Mouse (Mus musculus): ENCODE measurements around the gene Med15. TPM values are rescaled to one million over a fixed set of nuclear protein-coding genes. Genes with fewer than 3 reads are reported as not detected.

The Med15 gene
- total and polyA plus RNA-seq, 2 experiments from 2014 or later: 18.6 to 40.2 TPM

DNA sequence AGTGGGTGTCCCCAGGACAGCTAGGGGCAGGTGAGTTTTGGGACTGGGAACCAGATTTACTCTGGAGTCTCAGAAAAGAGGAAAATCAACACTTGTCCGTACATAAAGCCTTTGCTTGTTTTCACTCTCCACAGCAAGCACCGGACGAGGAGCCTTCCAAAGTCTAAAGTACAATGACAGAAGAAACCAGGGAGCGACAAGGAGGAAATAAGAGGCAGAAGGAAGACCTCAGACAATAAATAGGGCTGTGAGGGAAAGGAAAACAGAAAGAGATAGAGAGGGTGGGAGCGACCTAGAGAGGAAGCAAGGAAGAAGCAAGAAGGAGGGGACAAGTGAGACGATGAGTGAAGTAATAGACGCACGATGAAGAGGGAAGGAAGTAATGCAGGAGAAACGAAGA is 26.2 kb upstream of the Med15 start:
- H3K4me2 ChIP-seq (ENCODE audit: low read depth, low read length): peak overlapping the region; percentile 93
- ATAC-seq (ENCODE audit: insufficient read depth, low read depth) (no peak), DNase-seq (ENCODE audit: low spot score) (no peak)
- no peak overlapping the region for H3K9ac ChIP-seq (replicated peaks; ENCODE audit: low read depth, low read length)
- peaks cover 10% of the 10 kb centered on the region for H3K4me1 ChIP-seq (ENCODE audit: control insufficient read depth, insufficient read depth)
- no peak overlapping the region for H3K27ac ChIP-seq (ENCODE audit: low read depth)
- 47% methylated on average over 9 of the region's 9 CpGs for WGBS
- peak overlapping the region; percentile 52 for H3K4me3 ChIP-seq (ENCODE audit: low read depth, low read length)
- H3K36me3 ChIP-seq (replicated peaks; ENCODE audit: control insufficient read depth, insufficient read depth, low read length): no peaks in the 10 kb centered on the region
- no peak for TF ChIP-seq EP300 (IDR thresholded peaks at IDR 0.05; ENCODE audit: low read depth)
- no peak for TF ChIP-seq CTCF (IDR thresholded peaks at IDR 0.05; ENCODE audit: low read depth)
- no peaks in the 10 kb centered on the region for H3K27me3 ChIP-seq (ENCODE audit: control insufficient read depth, insufficient read depth, low read length)
- H3K9me3 ChIP-seq (replicated peaks; ENCODE audit: control insufficient read depth, low read length): no peaks in the 10 kb centered on the region

- H3K4me2 ChIP-seq (ENCODE audit: low read depth, low read length): no peak overlapping the region
- no peak overlapping the region for H3K4me3 ChIP-seq (ENCODE audit: low read depth, low read length)
- WGBS: 100% methylated on average over 1 of the region's 1 CpGs
- no peak for TF ChIP-seq CTCF (IDR thresholded peaks at IDR 0.05; ENCODE audit: low read depth)
- no peak for TF ChIP-seq EP300 (IDR thresholded peaks at IDR 0.05; ENCODE audit: low read depth)
- H3K36me3 ChIP-seq (replicated peaks; ENCODE audit: control insufficient read depth, insufficient read depth, low read length): no peaks in the 10 kb centered on the region
- no peaks in the 10 kb centered on the region for H3K9me3 ChIP-seq (replicated peaks; ENCODE audit: control insufficient read depth, low read length)
- H3K27me3 ChIP-seq (ENCODE audit: control insufficient read depth, insufficient read depth, low read length): no peaks in the 10 kb centered on the region
- DNase-seq (ENCODE audit: low spot score): no peak
- no peak overlapping the region for H3K27ac ChIP-seq (ENCODE audit: low read depth)
- H3K9ac ChIP-seq (replicated peaks; ENCODE audit: low read depth, low read length): no peak overlapping the region
- peaks cover 13% of the 10 kb centered on the region for H3K4me1 ChIP-seq (ENCODE audit: control insufficient read depth, insufficient read depth)
- ATAC-seq (ENCODE audit: insufficient read depth, low read depth): no peak
Observed at GRCm38 (mm10) chr16:17757756-17758155, 25.1 kb upstream of the Med15 start.

GRCm38 (mm10) chr16:17753686-17754085 is 21.0 kb upstream of the Med15 start:
- Histone ChIP-seq H3K9me3 (replicated peaks; ENCODE audit: control insufficient read depth, low read length) (no peaks in the 10 kb centered on the region), H3K4me3 (ENCODE audit: low read depth, low read length) (no peak overlapping the region), H3K4me2 (ENCODE audit: low read depth, low read length) (no peak overlapping the region), H3K27ac (ENCODE audit: low read depth) (no peak overlapping the region), H3K36me3 (replicated peaks; ENCODE audit: control insufficient read depth, insufficient read depth, low read length) (no peaks in the 10 kb centered on the region), H3K27me3 (ENCODE audit: control insufficient read depth, insufficient read depth, low read length) (no peaks in the 10 kb centered on the region), H3K4me1 (ENCODE audit: control insufficient read depth, insufficient read depth) (peaks cover 4% of the 10 kb centered on the region; the same call in 1 of the 2 replicates), H3K9ac (replicated peaks; ENCODE audit: low read depth, low read length) (no peak overlapping the region)
- DNase-seq (ENCODE audit: low spot score) (peak; percentile 19), ATAC-seq (ENCODE audit: insufficient read depth, low read depth) (peak; percentile 14; the same call in 1 of the 2 replicates)
- TF ChIP-seq EP300 (IDR thresholded peaks at IDR 0.05; ENCODE audit: low read depth) (no peak), CTCF (IDR thresholded peaks at IDR 0.05; ENCODE audit: low read depth) (no peak)
- 22% methylated on average over 1 of the region's 1 CpGs for WGBS

DNA sequence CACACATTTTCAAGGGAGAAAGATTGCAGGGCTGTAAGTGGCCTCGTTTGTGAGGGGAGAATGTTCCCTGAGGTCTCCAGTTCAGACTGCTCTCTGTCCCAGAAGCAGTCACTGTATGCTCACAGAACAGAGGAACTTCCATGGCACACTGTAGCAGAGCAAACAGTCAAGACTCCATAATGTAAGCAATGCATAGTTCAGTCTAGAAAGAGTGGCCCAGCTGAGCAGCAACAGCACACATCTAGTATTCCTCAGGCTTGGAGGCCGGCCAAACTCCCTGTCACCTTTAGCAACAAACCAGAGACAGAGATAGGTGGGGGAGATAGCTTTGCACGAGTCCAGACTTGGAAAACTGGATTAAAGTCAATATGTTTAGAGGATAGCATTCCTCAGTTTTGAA is 20.3 kb upstream of the Med15 start:
- DNase-seq (ENCODE audit: low spot score) (no peak), ATAC-seq (ENCODE audit: insufficient read depth, low read depth) (no peak)
- Histone ChIP-seq H3K4me2 (ENCODE audit: low read depth, low read length) (no peak overlapping the region), H3K9me3 (replicated peaks; ENCODE audit: control insufficient read depth, low read length) (no peaks in the 10 kb centered on the region), H3K4me1 (ENCODE audit: control insufficient read depth, insufficient read depth) (peaks cover 4% of the 10 kb centered on the region; the same call in 1 of the 2 replicates), H3K27ac (ENCODE audit: low read depth) (no peak overlapping the region), H3K4me3 (ENCODE audit: low read depth, low read length) (no peak overlapping the region), H3K27me3 (ENCODE audit: control insufficient read depth, insufficient read depth, low read length) (no peaks in the 10 kb centered on the region), H3K9ac (replicated peaks; ENCODE audit: low read depth, low read length) (no peak overlapping the region), H3K36me3 (replicated peaks; ENCODE audit: control insufficient read depth, insufficient read depth, low read length) (no peaks in the 10 kb centered on the region)
- no peak for TF ChIP-seq EP300 (IDR thresholded peaks at IDR 0.05; ENCODE audit: low read depth)
- TF ChIP-seq CTCF (IDR thresholded peaks at IDR 0.05; ENCODE audit: low read depth): no peak
- WGBS: 11% methylated on average over 3 of the region's 3 CpGs

GRCm38 (mm10) chr16:17745067-17745466 is 12.4 kb upstream of the Med15 start:
- Histone ChIP-seq H3K4me3 (ENCODE audit: low read depth, low read length) (no peak overlapping the region), H3K27ac (ENCODE audit: low read depth) (no peak overlapping the region), H3K9me3 (replicated peaks; ENCODE audit: control insufficient read depth, low read length) (peaks cover 8% of the 10 kb centered on the region; the same call in 1 of the 2 replicates), H3K4me2 (ENCODE audit: low read depth, low read length) (no peak overlapping the region), H3K4me1 (ENCODE audit: control insufficient read depth, insufficient read depth) (no peaks in the 10 kb centered on the region), H3K36me3 (replicated peaks; ENCODE audit: control insufficient read depth, insufficient read depth, low read length) (no peaks in the 10 kb centered on the region), H3K27me3 (ENCODE audit: control insufficient read depth, insufficient read depth, low read length) (no peaks in the 10 kb centered on the region), H3K9ac (replicated peaks; ENCODE audit: low read depth, low read length) (no peak overlapping the region)
- DNase-seq (ENCODE audit: low spot score) (no peak), ATAC-seq (ENCODE audit: insufficient read depth, low read depth) (no peak)
- TF ChIP-seq CTCF (IDR thresholded peaks at IDR 0.05; ENCODE audit: low read depth) (no peak), EP300 (IDR thresholded peaks at IDR 0.05; ENCODE audit: low read depth) (no peak)
- WGBS: 64% methylated on average over 2 of the region's 2 CpGs

DNA sequence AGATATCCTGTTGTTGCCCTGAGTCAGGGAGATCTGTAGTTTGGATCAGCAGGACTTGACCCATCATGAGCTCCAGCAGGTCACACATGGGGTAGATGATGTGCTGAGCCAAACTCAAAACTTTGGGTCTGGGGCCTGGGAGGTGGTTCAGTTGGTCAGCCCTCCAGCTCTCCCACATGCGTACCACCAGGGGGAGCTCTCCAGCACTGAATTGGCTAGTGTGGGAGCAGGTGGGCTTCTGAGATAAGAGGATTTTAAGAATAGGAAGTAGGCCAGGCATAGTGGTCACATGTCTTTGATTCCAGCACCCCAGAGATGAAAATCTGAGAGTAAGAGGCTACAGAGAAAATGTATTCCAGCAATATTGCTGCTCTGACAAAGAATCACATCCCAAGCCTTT is 11.8 kb upstream of the Med15 start:
- WGBS: 7% methylated on average over 1 of the region's 1 CpGs
- ATAC-seq (ENCODE audit: insufficient read depth, low read depth): no peak

More for the DNA sequence above, 11.8 kb upstream of the Med15 start:
- Histone ChIP-seq H3K4me3 (ENCODE audit: low read depth, low read length) (no peak overlapping the region), H3K27me3 (ENCODE audit: control insufficient read depth, insufficient read depth, low read length) (no peaks in the 10 kb centered on the region), H3K9me3 (replicated peaks; ENCODE audit: control insufficient read depth, low read length) (peaks cover 8% of the 10 kb centered on the region; the same call in 1 of the 2 replicates), H3K4me1 (ENCODE audit: control insufficient read depth, insufficient read depth) (no peaks in the 10 kb centered on the region), H3K36me3 (replicated peaks; ENCODE audit: control insufficient read depth, insufficient read depth, low read length) (no peaks in the 10 kb centered on the region), H3K4me2 (ENCODE audit: low read depth, low read length) (no peak overlapping the region), H3K9ac (replicated peaks; ENCODE audit: low read depth, low read length) (no peak overlapping the region), H3K27ac (ENCODE audit: low read depth) (no peak overlapping the region)
- no peak for DNase-seq (ENCODE audit: low spot score)
- TF ChIP-seq EP300 (IDR thresholded peaks at IDR 0.05; ENCODE audit: low read depth) (no peak), CTCF (IDR thresholded peaks at IDR 0.05; ENCODE audit: low read depth) (peak; percentile 45)
